Mouse (Mus musculus) C2C12 (cell line): ENCODE data around the gene Mark3.

Source experiments
- CEBPB ChIP-seq: IDR thresholded peaks from one replicate; pipeline ENCODE4 v1.6.1; 2011; ENCODE audit warnings: low read depth, mild to moderate bottlenecking, control low read depth, moderate library complexity
- CTCF ChIP-seq: IDR thresholded peaks from one replicate; pipeline ENCODE4 v1.5.1; 2011; ENCODE audit not compliant: control insufficient read depth, insufficient read depth, insufficient read length
- FOSL1 ChIP-seq: IDR thresholded peaks from one replicate; pipeline ENCODE4 v1.8.0; 2011; ENCODE audit warnings: mild to moderate bottlenecking, low read length; ENCODE audit not compliant: poor library complexity, insufficient read depth, severe bottlenecking
- MAX ChIP-seq: IDR thresholded peaks from one replicate; pipeline ENCODE4 v1.6.1; 2011; ENCODE audit warnings: mild to moderate bottlenecking, control low read depth
- MYOD1 ChIP-seq: IDR thresholded peaks from one replicate; pipeline ENCODE4 v1.6.1; 2011; ENCODE audit warnings: low read depth; ENCODE audit not compliant: control insufficient read depth, insufficient read length
- MYOG ChIP-seq: IDR thresholded peaks from one replicate; pipeline ENCODE4 v1.6.1; 2011; ENCODE audit not compliant: control insufficient read depth, insufficient read length; ENCODE audit errors: extremely low read depth
- USF1 ChIP-seq: IDR thresholded peaks from one replicate; pipeline ENCODE4 v1.6.1; 2011; ENCODE audit warnings: low read depth, mild to moderate bottlenecking, control low read depth, moderate library complexity

- no peak for TF ChIP-seq CTCF
- peak; percentile 84 for TF ChIP-seq MAX
- TF ChIP-seq MYOG = no peak
- TF ChIP-seq FOSL1 = peak; percentile 69
- TF ChIP-seq CEBPB = no peak
- no peak for TF ChIP-seq USF1
- peak; percentile 69 for TF ChIP-seq MYOD1
Observed at GRCm38 (mm10) chr12:111704609-111705008, 130.3 kb downstream of the Mark3 start.
